Mouse (Mus musculus): Measurements from ENCODE around the gene Nnmt. TPM values are rescaled to one million over a fixed set of nuclear protein-coding genes. Genes with fewer than 3 reads are reported as not detected.

The Nnmt gene
- polyA plus RNA-seq, 1 experiment from 2014 or later = 18.0 TPM

DNA sequence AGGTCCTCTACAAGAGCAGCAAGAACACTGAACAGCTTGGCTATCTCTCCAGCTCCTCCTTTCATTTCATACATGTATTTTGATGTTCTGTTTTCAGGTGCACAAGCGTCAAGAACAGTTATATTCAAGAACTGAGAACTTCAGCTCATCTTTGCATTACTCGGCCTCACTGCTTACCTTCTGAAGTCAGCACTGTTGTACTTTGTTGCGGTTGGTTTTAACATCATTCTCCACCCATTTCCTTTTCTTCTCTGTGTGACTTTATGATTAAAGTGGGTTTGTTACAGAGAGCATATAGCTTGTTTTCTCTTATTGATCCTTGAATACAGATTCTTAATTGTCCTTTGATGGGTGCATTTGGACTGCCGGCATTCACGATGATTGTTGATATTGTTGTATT is 42.6 kb downstream of the Nnmt start:
- Histone ChIP-seq H3K27ac (replicated peaks; ENCODE audit: low read depth, low read length) (no peak overlapping the region), H3K4me2 (ENCODE audit: low read depth, low read length) (no peak overlapping the region), H3K27me3 (replicated peaks; ENCODE audit: control insufficient read depth, insufficient read depth, low read length) (no peaks in the 10 kb centered on the region), H3K9ac (ENCODE audit: low read depth, low read length) (no peak overlapping the region), H3K4me1 (ENCODE audit: control insufficient read depth, insufficient read depth, low read length) (no peaks in the 10 kb centered on the region), H3K4me3 (ENCODE audit: low read depth, low read length) (no peak overlapping the region), H3K36me3 (ENCODE audit: control insufficient read depth, insufficient read depth, low read length) (no peaks in the 10 kb centered on the region), H3K9me3 (ENCODE audit: control insufficient read depth, low read length) (no peaks in the 10 kb centered on the region)
- DNase-seq (ENCODE audit: low spot score) (no peak), ATAC-seq (ENCODE audit: low read depth) (no peak)
- 89% methylated on average over 5 of the region's 5 CpGs for WGBS

DNA sequence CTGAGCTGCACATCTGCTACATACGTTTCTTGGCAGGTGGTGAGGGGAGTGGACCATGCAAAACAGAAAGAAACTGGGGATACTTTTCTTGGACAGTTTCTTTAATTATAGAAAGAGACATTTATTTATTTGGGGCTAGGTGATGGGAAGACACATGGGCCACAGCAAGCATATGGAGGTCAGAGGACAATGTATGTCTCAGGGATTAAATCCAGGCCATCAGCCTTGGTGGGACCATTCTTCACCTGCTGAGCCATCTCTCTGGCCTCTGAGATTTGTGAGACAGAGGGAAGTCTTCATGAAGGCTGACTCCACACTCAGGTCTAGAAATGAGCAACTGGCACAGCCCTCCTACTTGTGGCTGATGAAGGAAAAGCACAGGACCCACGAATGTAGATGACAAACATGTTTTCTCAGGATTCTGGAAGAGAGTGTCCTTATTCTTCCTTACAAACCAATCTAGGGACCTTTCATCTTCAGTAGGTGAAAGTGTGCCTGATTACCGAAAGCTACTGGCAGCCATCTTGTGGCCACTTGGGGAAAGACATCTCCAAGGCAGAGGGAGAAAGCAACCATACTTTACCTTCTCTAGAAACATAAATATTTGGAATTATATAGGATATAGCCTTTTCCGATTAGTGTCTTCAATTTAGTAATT is 45.3 kb downstream of the Nnmt start:
- Histone ChIP-seq H3K9me3 (ENCODE audit: control insufficient read depth, low read length) (no peaks in the 10 kb centered on the region), H3K27ac (replicated peaks; ENCODE audit: low read depth, low read length) (no peak overlapping the region), H3K36me3 (ENCODE audit: control insufficient read depth, insufficient read depth, low read length) (no peaks in the 10 kb centered on the region), H3K4me3 (ENCODE audit: low read depth, low read length) (no peak overlapping the region), H3K4me1 (ENCODE audit: control insufficient read depth, insufficient read depth, low read length) (no peaks in the 10 kb centered on the region), H3K9ac (ENCODE audit: low read depth, low read length) (no peak overlapping the region), H3K27me3 (replicated peaks; ENCODE audit: control insufficient read depth, insufficient read depth, low read length) (no peaks in the 10 kb centered on the region), H3K4me2 (ENCODE audit: low read depth, low read length) (no peak overlapping the region)
- peak; percentile 50 for DNase-seq (ENCODE audit: low spot score)
- WGBS = 19% methylated on average over 4 of the region's 4 CpGs
- ATAC-seq (ENCODE audit: low read depth) = no peak

DNA sequence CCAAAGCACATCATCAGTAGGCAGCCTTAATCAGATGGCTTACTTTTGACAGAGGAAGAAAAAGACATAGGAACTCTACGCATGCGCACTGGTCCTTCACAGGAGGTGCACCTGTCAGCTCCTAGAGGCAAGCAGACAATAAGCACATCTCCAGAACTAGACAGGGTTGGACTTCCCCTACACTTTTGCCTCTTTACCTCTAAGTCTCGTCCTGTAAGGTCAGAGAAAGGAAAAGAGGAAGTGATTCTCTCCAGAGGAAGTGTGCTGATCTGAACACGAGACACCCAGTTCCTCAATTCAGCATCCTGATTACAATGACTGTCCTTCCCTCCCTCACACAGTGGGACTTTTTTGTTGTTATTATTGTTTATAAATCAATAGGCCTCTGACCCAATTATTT is 46.3 kb downstream of the Nnmt start:
- WGBS = 77% methylated on average over 4 of the region's 4 CpGs
- Histone ChIP-seq H3K4me2 (ENCODE audit: low read depth, low read length) (no peak overlapping the region), H3K9me3 (ENCODE audit: control insufficient read depth, low read length) (no peaks in the 10 kb centered on the region), H3K9ac (ENCODE audit: low read depth, low read length) (no peak overlapping the region), H3K27ac (replicated peaks; ENCODE audit: low read depth, low read length) (no peak overlapping the region), H3K4me1 (ENCODE audit: control insufficient read depth, insufficient read depth, low read length) (no peaks in the 10 kb centered on the region), H3K27me3 (replicated peaks; ENCODE audit: control insufficient read depth, insufficient read depth, low read length) (no peaks in the 10 kb centered on the region), H3K4me3 (ENCODE audit: low read depth, low read length) (no peak overlapping the region), H3K36me3 (ENCODE audit: control insufficient read depth, insufficient read depth, low read length) (no peaks in the 10 kb centered on the region)
- no peak for ATAC-seq (ENCODE audit: low read depth)
- DNase-seq (ENCODE audit: low spot score) = no peak

DNA sequence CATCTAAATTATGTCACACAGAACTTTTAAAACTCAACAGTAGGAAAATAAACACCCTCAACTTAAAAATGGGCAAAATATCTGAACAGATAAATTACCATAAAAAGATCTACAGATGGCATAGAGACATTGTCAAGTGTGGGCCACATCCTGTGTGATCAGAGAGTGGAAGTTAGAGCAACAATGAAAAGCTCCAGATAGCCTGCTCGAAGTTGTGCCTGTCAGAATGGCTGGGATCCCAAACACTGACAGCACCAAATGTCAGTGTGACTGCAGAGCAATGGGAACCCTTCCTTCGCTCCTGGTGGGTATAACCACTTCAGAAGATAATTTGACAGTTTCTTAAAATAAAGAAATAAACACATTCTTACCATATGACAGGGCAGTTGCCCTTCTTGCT is 55.9 kb downstream of the Nnmt start:
- Histone ChIP-seq H3K27me3 (replicated peaks; ENCODE audit: control insufficient read depth, insufficient read depth, low read length) (no peaks in the 10 kb centered on the region), H3K9ac (ENCODE audit: low read depth, low read length) (no peak overlapping the region), H3K4me3 (ENCODE audit: low read depth, low read length) (no peak overlapping the region), H3K4me2 (ENCODE audit: low read depth, low read length) (no peak overlapping the region), H3K4me1 (ENCODE audit: control insufficient read depth, insufficient read depth, low read length) (no peaks in the 10 kb centered on the region), H3K9me3 (ENCODE audit: control insufficient read depth, low read length) (no peaks in the 10 kb centered on the region), H3K27ac (replicated peaks; ENCODE audit: low read depth, low read length) (no peak overlapping the region), H3K36me3 (ENCODE audit: control insufficient read depth, insufficient read depth, low read length) (no peaks in the 10 kb centered on the region)
- 70% methylated on average over 2 of the region's 2 CpGs for WGBS
- ATAC-seq (ENCODE audit: low read depth) (no peak), DNase-seq (ENCODE audit: low spot score) (no peak)

DNA sequence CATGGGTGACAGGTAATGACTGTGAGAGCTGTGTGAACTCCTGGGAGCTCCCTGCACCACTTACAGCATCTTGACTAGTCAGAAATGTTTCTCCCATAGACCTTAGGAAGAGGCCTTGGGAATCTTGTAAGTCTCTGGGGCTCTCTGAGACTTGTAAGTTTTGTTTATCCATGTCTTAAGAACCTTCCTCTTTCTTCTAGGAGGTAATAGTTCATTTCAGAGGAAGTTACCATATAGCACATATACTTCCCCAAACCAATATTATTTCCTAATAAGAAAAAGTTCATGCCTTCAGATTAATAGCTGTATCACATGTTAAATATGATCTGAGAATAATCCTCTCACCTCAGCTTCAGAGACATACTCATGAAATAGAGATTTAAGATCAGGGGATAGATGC is 57.7 kb downstream of the Nnmt start:
- ATAC-seq (ENCODE audit: low read depth) = no peak

More for the DNA sequence above, 57.7 kb downstream of the Nnmt start:
- Histone ChIP-seq H3K4me2 (ENCODE audit: low read depth, low read length) (no peak overlapping the region), H3K9ac (ENCODE audit: low read depth, low read length) (no peak overlapping the region), H3K9me3 (ENCODE audit: control insufficient read depth, low read length) (peaks cover 11% of the 10 kb centered on the region; the same call in 1 of the 2 replicates), H3K27ac (replicated peaks; ENCODE audit: low read depth, low read length) (no peak overlapping the region), H3K27me3 (replicated peaks; ENCODE audit: control insufficient read depth, insufficient read depth, low read length) (no peaks in the 10 kb centered on the region), H3K36me3 (ENCODE audit: control insufficient read depth, insufficient read depth, low read length) (no peaks in the 10 kb centered on the region), H3K4me3 (ENCODE audit: low read depth, low read length) (no peak overlapping the region), H3K4me1 (ENCODE audit: control insufficient read depth, insufficient read depth, low read length) (no peaks in the 10 kb centered on the region)
- no peak for DNase-seq (ENCODE audit: low spot score)

Other genes with a start within 250 kb of the Nnmt start
- gene Rexo2, start 124.5 kb downstream of the Nnmt start, polyA plus RNA-seq (2014; fragmentation: Nextera tagmentation; extraction: Ambion mirVana) = 110 and 114 TPM in 2 replicates
- gene Rbm7, start 109.9 kb downstream of the Nnmt start, polyA plus RNA-seq (2014; fragmentation: Nextera tagmentation; extraction: Ambion mirVana) = 107 and 109 TPM in 2 replicates
- gene Gm5617, start 109.7 kb downstream of the Nnmt start, polyA plus RNA-seq (2014; fragmentation: Nextera tagmentation; extraction: Ambion mirVana) = 31.5 and 37.9 TPM in 2 replicates
- 2.2 and 4.1 TPM in 2 replicates for gene Zbtb16, start 231.1 kb upstream of the Nnmt start, polyA plus RNA-seq (2014; fragmentation: Nextera tagmentation; extraction: Ambion mirVana)

All from embryonic facial prominence, embryonic 14.5 days (tissue).